ENCODE assay signal across 25 mouse cellular contexts in genomic region chr5:99617271-99617800, GRCm38 (mm10).
DNase-seq lines count a peak whose midpoint lies in the region; ATAC-seq lines count a peak whose summit lies in the region.
"Had no signal": no experiment of that assay in that cellular context is flagged by ENCODE, and none has a peak within 500 bp of the region (broad histone marks: within the 10 kb centered on the region; RNA-seq: fewer than 3 reads in every experiment).

No protein-coding gene starts in this region.

- no peak overlapping the region for H3K4me3 ChIP-seq in forebrain, embryonic 15.5 days
- no peak overlapping the region for H3K4me3 ChIP-seq in forebrain, embryonic 14.5 days (ENCODE audit: low read depth, low read length)
- no peak overlapping the region for H3K4me3 ChIP-seq in midbrain, embryonic 14.5 days (replicated peaks; ENCODE audit: low read depth, low read length)
- no peak overlapping the region for H3K4me3 ChIP-seq in midbrain, embryonic 11.5 days (ENCODE audit: low read depth, low read length)
- H3K4me3 ChIP-seq: embryonic facial prominence, embryonic 13.5 days; forebrain, embryonic 13.5 days; heart, embryonic 12.5 days; layer of hippocampus, adult 2 months; limb, embryonic 12.5 days; liver, embryonic 12.5 days; lung, embryonic 15.5 days; midbrain, embryonic 10.5 days; neural tube, embryonic 15.5 days had no signal

- WGBS in forebrain, embryonic 15.5 days = 18% methylated on average over 5 of the region's 5 CpGs
- 21% methylated on average over 5 of the region's 5 CpGs for WGBS in forebrain, embryonic 14.5 days
- 22% methylated on average over 5 of the region's 5 CpGs for WGBS in midbrain, embryonic 14.5 days
- WGBS in midbrain, embryonic 11.5 days = 28% methylated on average over 5 of the region's 5 CpGs

- DNase-seq in adrenal gland, adult 2 months = peak; percentile 31
- no peak for DNase-seq in adrenal gland, postnatal 10 days
- no peak for DNase-seq in forebrain, embryonic 14.5 days (ENCODE audit: low spot score)
- DNase-seq in midbrain, embryonic 14.5 days = peak; percentile 21
- no peak for DNase-seq in midbrain, embryonic 11.5 days (ENCODE audit: low spot score, missing footprints)
- DNase-seq in adipocyte (ENCODE audit: low spot score) = no peak
- DNase-seq: cerebellum, adult 9-10 months; heart, postnatal 10 days; kidney, postnatal 25 days; lung, postnatal 4 days; right cerebral cortex, adult 18-20 months; right cerebral cortex, postnatal 4 days; thymus, adult 2 months; thymus, postnatal 4 days had no signal

- H3K9me3 ChIP-seq in forebrain, embryonic 15.5 days = no peaks in the 10 kb centered on the region
- no peaks in the 10 kb centered on the region for H3K9me3 ChIP-seq in forebrain, embryonic 14.5 days (replicated peaks; ENCODE audit: control insufficient read depth, low read length)
- H3K9me3 ChIP-seq in midbrain, embryonic 14.5 days (ENCODE audit: control insufficient read depth, low read length) = no peaks in the 10 kb centered on the region
- H3K9me3 ChIP-seq in midbrain, embryonic 11.5 days (ENCODE audit: control insufficient read depth, low read length) = no peaks in the 10 kb centered on the region
- H3K9me3 ChIP-seq: embryonic facial prominence, embryonic 13.5 days; forebrain, embryonic 13.5 days; heart, embryonic 12.5 days; limb, embryonic 12.5 days; liver, embryonic 12.5 days; lung, embryonic 15.5 days; midbrain, embryonic 10.5 days; neural tube, embryonic 15.5 days had no signal

- peaks cover 18% of the 10 kb centered on the region for H3K4me1 ChIP-seq in forebrain, embryonic 15.5 days
- H3K4me1 ChIP-seq in forebrain, embryonic 14.5 days (ENCODE audit: control insufficient read depth, insufficient read depth, low read length) = peaks cover 9% of the 10 kb centered on the region
- H3K4me1 ChIP-seq in midbrain, embryonic 14.5 days (ENCODE audit: control insufficient read depth, insufficient read depth, low read length) = peaks cover 12% of the 10 kb centered on the region
- peaks cover 12% of the 10 kb centered on the region for H3K4me1 ChIP-seq in midbrain, embryonic 11.5 days (ENCODE audit: control insufficient read depth, insufficient read depth, low read length)

- H3K36me3 ChIP-seq in forebrain, embryonic 15.5 days = no peaks in the 10 kb centered on the region
- H3K36me3 ChIP-seq in forebrain, embryonic 14.5 days (ENCODE audit: control insufficient read depth, insufficient read depth, low read length) = no peaks in the 10 kb centered on the region
- H3K36me3 ChIP-seq in midbrain, embryonic 14.5 days (ENCODE audit: control insufficient read depth, insufficient read depth, low read length) = no peaks in the 10 kb centered on the region
- no peaks in the 10 kb centered on the region for H3K36me3 ChIP-seq in midbrain, embryonic 11.5 days (ENCODE audit: control insufficient read depth, insufficient read depth, low read length)
- H3K36me3 ChIP-seq: embryonic facial prominence, embryonic 13.5 days; heart, embryonic 12.5 days; limb, embryonic 12.5 days; liver, embryonic 12.5 days; lung, embryonic 15.5 days; midbrain, embryonic 10.5 days; neural tube, embryonic 15.5 days had no signal

- H3K4me2 ChIP-seq in forebrain, embryonic 15.5 days (replicated peaks) = no peak overlapping the region
- no peak overlapping the region for H3K4me2 ChIP-seq in forebrain, embryonic 14.5 days (ENCODE audit: low read length)
- no peak overlapping the region for H3K4me2 ChIP-seq in midbrain, embryonic 14.5 days (ENCODE audit: low read length)
- H3K4me2 ChIP-seq in midbrain, embryonic 11.5 days = no peak overlapping the region
- H3K4me2 ChIP-seq: embryonic facial prominence, embryonic 13.5 days; forebrain, embryonic 13.5 days; heart, embryonic 12.5 days; limb, embryonic 12.5 days; liver, embryonic 12.5 days; lung, embryonic 15.5 days; neural tube, embryonic 15.5 days had no signal

- ATAC-seq in forebrain, embryonic 15.5 days (replicated peaks) = no peak; the same call in 1 of the 2 replicates
- no peak for ATAC-seq in forebrain, embryonic 14.5 days
- ATAC-seq in midbrain, embryonic 14.5 days (ENCODE audit: low FRiP score, low TSS enrichment) = no peak
- no peak for ATAC-seq in midbrain, embryonic 11.5 days (ENCODE audit: low FRiP score)
- ATAC-seq: forebrain, embryonic 13.5 days; intestine, postnatal 0 days; liver, embryonic 12.5 days had no signal

- no peaks in the 10 kb centered on the region for H3K27me3 ChIP-seq in forebrain, embryonic 15.5 days
- H3K27me3 ChIP-seq in forebrain, embryonic 14.5 days (replicated peaks; ENCODE audit: control insufficient read depth, insufficient read depth, low read length) = no peaks in the 10 kb centered on the region
- no peaks in the 10 kb centered on the region for H3K27me3 ChIP-seq in midbrain, embryonic 14.5 days (ENCODE audit: control insufficient read depth, insufficient read depth, low read length)
- peaks cover 3% of the 10 kb centered on the region; the same call in 1 of the 2 replicates for H3K27me3 ChIP-seq in midbrain, embryonic 11.5 days (ENCODE audit: control insufficient read depth, insufficient read depth, low read length)
- H3K27me3 ChIP-seq: forebrain, embryonic 13.5 days; neural tube, embryonic 15.5 days had no signal

- H3K9ac ChIP-seq in forebrain, embryonic 15.5 days (replicated peaks) = no peak overlapping the region
- H3K9ac ChIP-seq in forebrain, embryonic 14.5 days (ENCODE audit: low read length) = no peak overlapping the region
- H3K9ac ChIP-seq in midbrain, embryonic 14.5 days (replicated peaks; ENCODE audit: low read length) = no peak overlapping the region
- no peak overlapping the region for H3K9ac ChIP-seq in midbrain, embryonic 11.5 days (ENCODE audit: low read length)
- H3K9ac ChIP-seq: embryonic facial prominence, embryonic 13.5 days; forebrain, embryonic 13.5 days; heart, embryonic 12.5 days; limb, embryonic 12.5 days; liver, embryonic 12.5 days; lung, embryonic 15.5 days; neural tube, embryonic 15.5 days had no signal

- H3K27ac ChIP-seq in forebrain, embryonic 15.5 days (replicated peaks) = 0 out of 2 replicates have a peak overlapping the region, but pooled peaks have one; percentile 19
- no peak overlapping the region for H3K27ac ChIP-seq in forebrain, embryonic 14.5 days (ENCODE audit: low read depth, low read length)
- no peak overlapping the region for H3K27ac ChIP-seq in midbrain, embryonic 14.5 days (replicated peaks; ENCODE audit: low read depth, low read length)
- H3K27ac ChIP-seq in midbrain, embryonic 11.5 days (ENCODE audit: low read depth, low read length) = no peak overlapping the region
- H3K27ac ChIP-seq: embryonic facial prominence, embryonic 13.5 days; forebrain, embryonic 13.5 days; layer of hippocampus, adult 2 months; limb, embryonic 12.5 days; liver, embryonic 12.5 days; lung, embryonic 15.5 days; midbrain, embryonic 10.5 days; neural tube, embryonic 15.5 days had no signal

Comparison
In these comparisons a context has a peak if more than half of its experiments do, and no peak if none do; other contexts are left out.
1. DNase-seq: peak in adrenal gland, adult 2 months (single experiment) and midbrain, embryonic 14.5 days (single experiment); none in adrenal gland, postnatal 10 days (single experiment), forebrain, embryonic 14.5 days (single experiment), midbrain, embryonic 11.5 days (single experiment) and adipocyte (single experiment).